Mouse (Mus musculus): ENCODE data around the gene Eif2a. TPM values are rescaled to one million over a fixed set of nuclear protein-coding genes. Genes with fewer than 3 reads are reported as not detected.

Gene Eif2a
- polyA plus RNA-seq, 1 experiment: 15.4 TPM

GRCm38 (mm10) chr3:58520286-58520685, 5.3 kb upstream of the Eif2a start:
- Histone ChIP-seq H3K27ac (ENCODE audit: insufficient read depth, low read depth, low read length) (no peak overlapping the region), H3K4me1 (ENCODE audit: control insufficient read depth, insufficient read depth, low read length) (0 out of 2 replicates have a peak, but pooled peaks cover 2% of the 10 kb centered on the region), H3K36me3 (ENCODE audit: control insufficient read depth, insufficient read depth, low read length) (peaks cover 5% of the 10 kb centered on the region), H3K27me3 (replicated peaks; ENCODE audit: control insufficient read depth, insufficient read depth, low read length) (no peaks in the 10 kb centered on the region), H3K4me3 (ENCODE audit: insufficient read depth, low read depth, low read length) (no peak overlapping the region)
- no peak for DNase-seq
- TF ChIP-seq POLR2A (IDR thresholded peaks at IDR 0.05; ENCODE audit: low read depth, low read length) (no peak), CTCF (conservative IDR thresholded peaks at IDR 0.05; ENCODE audit: insufficient read depth, insufficient read length, low read depth, low read length) (no peak)
- 85% methylated on average over 6 of the region's 6 CpGs for WGBS

- Histone ChIP-seq H3K27me3 (replicated peaks; ENCODE audit: control insufficient read depth, insufficient read depth, low read length) (no peaks in the 10 kb centered on the region), H3K4me3 (ENCODE audit: insufficient read depth, low read depth, low read length) (no peak overlapping the region), H3K36me3 (ENCODE audit: control insufficient read depth, insufficient read depth, low read length) (peaks cover 5% of the 10 kb centered on the region), H3K27ac (ENCODE audit: insufficient read depth, low read depth, low read length) (no peak overlapping the region), H3K4me1 (ENCODE audit: control insufficient read depth, insufficient read depth, low read length) (0 out of 2 replicates have a peak, but pooled peaks cover 2% of the 10 kb centered on the region)
- TF ChIP-seq CTCF (conservative IDR thresholded peaks at IDR 0.05; ENCODE audit: insufficient read depth, insufficient read length, low read depth, low read length) (no peak), POLR2A (IDR thresholded peaks at IDR 0.05; ENCODE audit: low read depth, low read length) (no peak)
- 88% methylated on average over 2 of the region's 2 CpGs for WGBS
- DNase-seq: no peak
Measured at GRCm38 (mm10) chr3:58521361-58521760, 4.3 kb upstream of the Eif2a start.

GRCm38 (mm10) chr3:58523386-58523785, 2.2 kb upstream of the Eif2a start:
- Histone ChIP-seq H3K36me3 (ENCODE audit: control insufficient read depth, insufficient read depth, low read length) (peaks cover 5% of the 10 kb centered on the region), H3K27me3 (replicated peaks; ENCODE audit: control insufficient read depth, insufficient read depth, low read length) (no peaks in the 10 kb centered on the region), H3K27ac (ENCODE audit: insufficient read depth, low read depth, low read length) (no peak overlapping the region), H3K4me3 (ENCODE audit: insufficient read depth, low read depth, low read length) (no peak overlapping the region), H3K4me1 (ENCODE audit: control insufficient read depth, insufficient read depth, low read length) (0 out of 2 replicates have a peak, but pooled peaks cover 2% of the 10 kb centered on the region)
- no peak for DNase-seq
- no peak for TF ChIP-seq POLR2A (IDR thresholded peaks at IDR 0.05; ENCODE audit: low read depth, low read length)
- no peak for TF ChIP-seq CTCF (conservative IDR thresholded peaks at IDR 0.05; ENCODE audit: insufficient read depth, insufficient read length, low read depth, low read length)
- WGBS: 89% methylated on average over 3 of the region's 3 CpGs

- WGBS: 22% methylated on average over 4 of the region's 4 CpGs
- no peaks in the 10 kb centered on the region for H3K27me3 ChIP-seq (replicated peaks; ENCODE audit: control insufficient read depth, insufficient read depth, low read length)
- TF ChIP-seq CTCF (conservative IDR thresholded peaks at IDR 0.05; ENCODE audit: insufficient read depth, insufficient read length, low read depth, low read length) (no peak), POLR2A (IDR thresholded peaks at IDR 0.05; ENCODE audit: low read depth, low read length) (no peak)
- no peak overlapping the region for H3K27ac ChIP-seq (ENCODE audit: insufficient read depth, low read depth, low read length)
- H3K36me3 ChIP-seq (ENCODE audit: control insufficient read depth, insufficient read depth, low read length): peaks cover 5% of the 10 kb centered on the region
- DNase-seq: peak; percentile 31
- peak overlapping the region; percentile 95 for H3K4me3 ChIP-seq (ENCODE audit: insufficient read depth, low read depth, low read length)
- H3K4me1 ChIP-seq (ENCODE audit: control insufficient read depth, insufficient read depth, low read length): 0 out of 2 replicates have a peak, but pooled peaks cover 2% of the 10 kb centered on the region
Measured at GRCm38 (mm10) chr3:58524246-58524645, 1.4 kb upstream of the Eif2a start.

- H3K4me3 ChIP-seq (ENCODE audit: insufficient read depth, low read depth, low read length): peak overlapping the region; percentile 95
- peaks cover 5% of the 10 kb centered on the region for H3K36me3 ChIP-seq (ENCODE audit: control insufficient read depth, insufficient read depth, low read length)
- H3K4me1 ChIP-seq (ENCODE audit: control insufficient read depth, insufficient read depth, low read length): 0 out of 2 replicates have a peak, but pooled peaks cover 2% of the 10 kb centered on the region
- no peak for TF ChIP-seq CTCF (conservative IDR thresholded peaks at IDR 0.05; ENCODE audit: insufficient read depth, insufficient read length, low read depth, low read length)
- TF ChIP-seq POLR2A (IDR thresholded peaks at IDR 0.05; ENCODE audit: low read depth, low read length): no peak
- DNase-seq: no peak
- peak overlapping the region; percentile 93 for H3K27ac ChIP-seq (ENCODE audit: insufficient read depth, low read depth, low read length)
- under 1% methylated on average over 40 of the region's 40 CpGs for WGBS
- H3K27me3 ChIP-seq (replicated peaks; ENCODE audit: control insufficient read depth, insufficient read depth, low read length): no peaks in the 10 kb centered on the region
Measured at GRCm38 (mm10) chr3:58525166-58525565, 455 bp upstream of the Eif2a start.

- no peak for DNase-seq
- 0 out of 2 replicates have a peak, but pooled peaks cover 2% of the 10 kb centered on the region for H3K4me1 ChIP-seq (ENCODE audit: control insufficient read depth, insufficient read depth, low read length)
- peaks cover 3% of the 10 kb centered on the region for H3K36me3 ChIP-seq (ENCODE audit: control insufficient read depth, insufficient read depth, low read length)
- 6% methylated on average over 4 of the region's 4 CpGs for WGBS
- H3K4me3 ChIP-seq (ENCODE audit: insufficient read depth, low read depth, low read length): peak overlapping the region; percentile 76
- no peak overlapping the region for H3K27ac ChIP-seq (ENCODE audit: insufficient read depth, low read depth, low read length)
- H3K27me3 ChIP-seq (replicated peaks; ENCODE audit: control insufficient read depth, insufficient read depth, low read length): no peaks in the 10 kb centered on the region
- TF ChIP-seq CTCF (conservative IDR thresholded peaks at IDR 0.05; ENCODE audit: insufficient read depth, insufficient read length, low read depth, low read length) (no peak), POLR2A (IDR thresholded peaks at IDR 0.05; ENCODE audit: low read depth, low read length) (no peak)
Measured at GRCm38 (mm10) chr3:58526408-58526737, 752 bp downstream of the Eif2a start.

- Histone ChIP-seq H3K4me1 (ENCODE audit: control insufficient read depth, insufficient read depth, low read length) (no peaks in the 10 kb centered on the region), H3K27me3 (replicated peaks; ENCODE audit: control insufficient read depth, insufficient read depth, low read length) (no peaks in the 10 kb centered on the region), H3K27ac (ENCODE audit: insufficient read depth, low read depth, low read length) (no peak overlapping the region), H3K36me3 (ENCODE audit: control insufficient read depth, insufficient read depth, low read length) (peaks cover 2% of the 10 kb centered on the region; the same call in 1 of the 2 replicates), H3K4me3 (ENCODE audit: insufficient read depth, low read depth, low read length) (no peak overlapping the region)
- DNase-seq: no peak
- WGBS: 81% methylated on average over 3 of the region's 3 CpGs
- no peak for TF ChIP-seq POLR2A (IDR thresholded peaks at IDR 0.05; ENCODE audit: low read depth, low read length)
- TF ChIP-seq CTCF (conservative IDR thresholded peaks at IDR 0.05; ENCODE audit: insufficient read depth, insufficient read length, low read depth, low read length): no peak
Measured at GRCm38 (mm10) chr3:58536573-58536972, 11.0 kb downstream of the Eif2a start.
